Mouse (Mus musculus) lung, postnatal 0 days (tissue): ENCODE measurements around the gene Sgpp2. TPM values are rescaled to one million over a fixed set of nuclear protein-coding genes. Genes with fewer than 3 reads are reported as not detected.

Experiments
- ATAC-seq: fragments of 200-750 bp; cut with Nextera tagmentation; 2 replicates; pipeline ENCODE4 v1.8.0; 2017; ENCODE audit warnings: moderate library complexity
- DNase-seq: peaks from one replicate; pipeline ENCODE4 v3.0.0-alpha.2; 2016; ENCODE audit warnings: low spot score
- H3K27ac ChIP-seq: fragments of 300-500 bp; sonication (generic); 2 replicates; pipeline ENCODE4 v1.5.1; 2014; ENCODE audit warnings: antibody characterized with exemption, mild to moderate bottlenecking, low read length, mixed read lengths
- H3K27me3 ChIP-seq: fragments of 300-500 bp; sonication (generic); replicated peaks from 2 replicates; pipeline ENCODE4 v1.6.1; 2014; ENCODE audit warnings: low read length, mixed read lengths; ENCODE audit not compliant: insufficient read depth
- H3K36me3 ChIP-seq: fragments of 300-500 bp; sonication (generic); 2 replicates; pipeline ENCODE4 v1.6.1; 2014; ENCODE audit warnings: low read length, mixed read lengths; ENCODE audit not compliant: insufficient read depth
- H3K4me1 ChIP-seq: fragments of 300-500 bp; sonication (generic); 2 replicates; pipeline ENCODE4 v1.6.1; 2014; ENCODE audit warnings: antibody characterized with exemption, low read depth, low read length, mixed read lengths; ENCODE audit not compliant: insufficient read depth
- H3K4me2 ChIP-seq: fragments of 300-500 bp; sonication (generic); replicated peaks from 2 replicates; pipeline ENCODE4 v1.6.1; 2014; ENCODE audit warnings: low read depth, mild to moderate bottlenecking, low read length, moderate library complexity, mixed read lengths
- H3K4me3 ChIP-seq: fragments of 300-500 bp; sonication (generic); 2 replicates; pipeline ENCODE4 v1.5.1; 2014; ENCODE audit warnings: low read depth, low read length
- H3K9ac ChIP-seq: fragments of 300-500 bp; sonication (generic); replicated peaks from 2 replicates; pipeline ENCODE4 v1.6.1; 2014; ENCODE audit warnings: low read depth, mild to moderate bottlenecking
- H3K9me3 ChIP-seq: fragments of 300-500 bp; sonication (generic); 2 replicates; pipeline ENCODE4 v1.6.1; 2016; ENCODE audit warnings: low read length, mixed read lengths
- CTCF ChIP-seq: IDR thresholded peaks from 2 replicates; pipeline ENCODE4 v1.5.1; 2016; ENCODE audit warnings: antibody characterized with exemption, mild to moderate bottlenecking
- EP300 ChIP-seq: IDR thresholded peaks from 2 replicates; pipeline ENCODE4 v1.6.1; 2016; ENCODE audit warnings: antibody characterized with exemption, mild to moderate bottlenecking, control low read depth
- WGBS: fragments of 180-500 bp; shearing (Covaris S2); extraction: QIAGEN DNeasy Blood & Tissue Kit; methylation state at CpG from one replicate; pipeline ENCODE4 v1.1.7; 2014; 5-methylcytosine and 5-hydroxymethylcytosine counted together
- polyA plus RNA-seq: library from polyadenylated mRNA; unstranded; fragments of >200 nt; fragmentation: Nextera tagmentation; extraction: Ambion mirVana; gene quantifications from 2 replicates; pipeline ENCODE4 v1.2.1, GENCODE M21; 2015

Sgpp2 gene
- polyA plus RNA-seq, 1 experiment from 2014 or later = 10.9 TPM

DNA sequence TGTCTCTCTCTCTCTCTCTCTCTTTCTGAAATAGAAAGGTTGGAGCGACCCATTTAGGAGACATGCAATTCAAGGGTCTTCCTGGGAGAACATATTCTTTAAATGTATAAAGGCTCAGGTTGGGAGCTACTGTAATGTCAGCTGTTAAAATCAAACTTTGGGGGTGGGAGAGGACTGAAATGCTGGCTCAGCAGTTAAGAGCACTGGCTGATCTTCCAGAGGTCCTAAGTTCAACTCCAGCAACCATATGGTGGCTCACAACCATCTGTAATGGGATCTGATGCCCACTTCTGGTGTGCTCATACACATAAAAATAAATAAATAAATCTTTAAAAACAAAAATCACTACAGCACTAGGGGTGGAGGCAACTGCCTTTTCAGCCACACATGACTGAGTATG lies 1.5 kb upstream of the Sgpp2 start:
- Histone ChIP-seq H3K9ac (no peak overlapping the region), H3K36me3 (no peaks in the 10 kb centered on the region), H3K4me2 (no peak overlapping the region), H3K27ac (no peak overlapping the region), H3K9me3 (no peaks in the 10 kb centered on the region), H3K27me3 (peaks cover 16% of the 10 kb centered on the region; the same call in 1 of the 2 replicates), H3K4me1 (peaks cover 8% of the 10 kb centered on the region; the same call in 1 of the 2 replicates), H3K4me3 (no peak overlapping the region)
- DNase-seq (no peak), ATAC-seq (no peak)
- 73% methylated on average over 1 of the region's 1 CpGs for WGBS
- TF ChIP-seq EP300 (no peak), CTCF (no peak)

DNA sequence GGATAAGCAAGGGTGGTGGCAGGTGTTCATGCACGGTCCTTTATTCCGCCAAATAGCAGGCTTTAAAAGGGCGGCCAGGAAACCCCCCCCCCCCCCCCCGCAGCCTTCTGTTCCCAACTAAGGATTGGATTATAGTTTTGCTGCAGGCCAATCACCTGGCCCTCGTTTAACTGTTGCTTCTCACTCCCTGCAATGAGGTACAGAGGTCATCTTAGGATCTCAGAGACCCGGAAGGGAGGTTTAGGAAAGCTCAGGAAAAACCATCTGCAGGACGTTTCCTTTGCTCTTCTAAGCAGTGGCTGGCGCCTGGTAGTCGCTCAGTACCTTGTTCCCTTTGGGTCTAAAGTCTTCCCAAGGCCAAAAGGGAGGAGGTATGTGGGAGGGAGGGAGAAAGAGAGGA lies 865 bp upstream of the Sgpp2 start:
- ATAC-seq = no peak

DNA sequence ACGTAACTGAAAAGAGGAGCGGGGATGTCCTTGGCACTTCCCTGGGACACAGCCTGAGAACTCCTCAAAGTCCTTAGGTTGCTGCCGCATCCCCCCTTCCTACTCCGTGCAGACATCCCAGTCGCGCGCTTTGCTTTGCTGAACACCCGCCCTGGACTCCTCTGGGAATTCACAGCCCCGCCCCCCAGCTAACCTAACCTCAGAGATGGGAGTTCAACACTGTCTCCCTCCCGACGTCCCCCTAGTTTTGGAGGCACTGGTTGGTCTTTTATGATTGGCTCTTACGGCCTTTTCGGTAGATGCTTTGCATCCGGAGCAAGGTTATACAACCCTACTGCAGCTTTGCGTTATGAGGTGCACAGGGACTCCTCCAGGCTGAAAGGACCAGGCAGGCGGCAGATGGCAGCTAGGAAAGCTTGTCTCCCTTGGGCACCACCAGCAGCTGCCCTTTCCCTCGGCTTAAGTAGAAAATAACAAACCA lies 756 bp downstream of the Sgpp2 start:
- WGBS = 3% methylated on average over 17 of the region's 17 CpGs
- DNase-seq = peak; percentile 6

More for the DNA sequence above, 865 bp upstream of the Sgpp2 start:
- H3K4me1 ChIP-seq = peaks cover 8% of the 10 kb centered on the region; the same call in 1 of the 2 replicates
- 3% methylated on average over 9 of the region's 9 CpGs for WGBS
- H3K36me3 ChIP-seq = no peaks in the 10 kb centered on the region
- no peak overlapping the region for H3K4me2 ChIP-seq
- no peak for DNase-seq
- no peak overlapping the region for H3K4me3 ChIP-seq
- TF ChIP-seq CTCF (no peak), EP300 (no peak)
- H3K27me3 ChIP-seq = peaks cover 16% of the 10 kb centered on the region; the same call in 1 of the 2 replicates
- no peaks in the 10 kb centered on the region for H3K9me3 ChIP-seq
- H3K27ac ChIP-seq = no peak overlapping the region
- no peak overlapping the region for H3K9ac ChIP-seq

DNA sequence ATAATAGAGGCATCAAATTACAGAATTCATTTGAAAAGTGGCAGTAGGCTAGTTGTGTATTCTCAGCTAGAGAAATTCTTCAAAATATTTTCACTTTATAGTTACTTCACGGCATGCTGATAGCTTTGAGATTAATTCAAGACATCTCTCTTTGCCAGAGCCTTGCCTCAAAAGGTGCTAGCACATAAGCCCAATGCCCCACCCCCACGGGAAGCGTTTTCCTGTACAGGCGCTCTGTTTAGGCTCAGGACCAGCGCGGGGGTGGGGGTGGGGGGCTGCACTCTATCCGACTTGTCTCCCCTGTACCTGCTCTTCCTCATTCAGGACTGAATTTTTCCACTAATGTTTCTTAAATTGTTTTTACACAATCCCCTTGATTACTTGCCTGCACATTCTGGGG lies 1.3 kb downstream of the Sgpp2 start:
- Histone ChIP-seq H3K9ac (no peak overlapping the region), H3K27ac (no peak overlapping the region), H3K9me3 (no peaks in the 10 kb centered on the region), H3K4me1 (peaks cover 8% of the 10 kb centered on the region; the same call in 1 of the 2 replicates), H3K27me3 (peaks cover 16% of the 10 kb centered on the region; the same call in 1 of the 2 replicates), H3K4me2 (peak overlapping the region; percentile 71), H3K4me3 (no peak overlapping the region), H3K36me3 (no peaks in the 10 kb centered on the region)
- no peak for TF ChIP-seq EP300
- no peak for TF ChIP-seq CTCF
- WGBS = 3% methylated on average over 7 of the region's 7 CpGs
- no peak for ATAC-seq
- DNase-seq = no peak

More for the DNA sequence above, 756 bp downstream of the Sgpp2 start:
- peak; percentile 24 for ATAC-seq
- no peak overlapping the region for H3K27ac ChIP-seq
- TF ChIP-seq EP300 (no peak), CTCF (no peak)
- peaks cover 16% of the 10 kb centered on the region; the same call in 1 of the 2 replicates for H3K27me3 ChIP-seq
- H3K36me3 ChIP-seq = no peaks in the 10 kb centered on the region
- H3K4me3 ChIP-seq = peak overlapping the region; percentile 44
- H3K4me2 ChIP-seq = peak overlapping the region; percentile 71
- peaks cover 8% of the 10 kb centered on the region; the same call in 1 of the 2 replicates for H3K4me1 ChIP-seq
- no peaks in the 10 kb centered on the region for H3K9me3 ChIP-seq
- no peak overlapping the region for H3K9ac ChIP-seq

DNA sequence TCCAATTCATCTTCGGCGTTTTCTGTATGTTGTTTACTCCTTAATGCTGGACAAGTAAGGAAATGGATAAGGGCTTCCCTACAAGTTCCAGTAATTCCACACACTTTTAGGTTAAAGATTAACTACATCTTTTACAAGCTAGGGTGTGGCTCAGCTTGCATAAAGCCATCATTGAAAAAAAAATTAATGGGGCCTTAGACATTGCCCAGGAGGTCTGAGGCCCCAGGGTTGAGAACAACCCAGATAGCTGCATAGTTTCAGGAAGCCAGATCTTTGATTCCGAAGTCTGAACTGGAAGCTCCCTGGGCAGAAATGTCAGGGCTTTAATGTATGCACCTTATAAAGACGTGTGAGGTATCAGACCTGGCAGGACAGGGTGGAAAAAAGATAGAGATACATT lies 2.8 kb downstream of the Sgpp2 start:
- H3K9ac ChIP-seq = no peak overlapping the region
- no peak overlapping the region for H3K4me2 ChIP-seq
- H3K27ac ChIP-seq = no peak overlapping the region
- peaks cover 16% of the 10 kb centered on the region; the same call in 1 of the 2 replicates for H3K27me3 ChIP-seq
- no peak for ATAC-seq
- no peak for TF ChIP-seq CTCF
- TF ChIP-seq EP300 = 0 out of 2 replicates have a peak, but pooled peaks have one; percentile 35
- H3K9me3 ChIP-seq = no peaks in the 10 kb centered on the region
- H3K4me1 ChIP-seq = peaks cover 8% of the 10 kb centered on the region; the same call in 1 of the 2 replicates
- H3K36me3 ChIP-seq = no peaks in the 10 kb centered on the region
- peak; percentile 45 for DNase-seq
- WGBS = 40% methylated on average over 4 of the region's 4 CpGs
- no peak overlapping the region for H3K4me3 ChIP-seq

DNA sequence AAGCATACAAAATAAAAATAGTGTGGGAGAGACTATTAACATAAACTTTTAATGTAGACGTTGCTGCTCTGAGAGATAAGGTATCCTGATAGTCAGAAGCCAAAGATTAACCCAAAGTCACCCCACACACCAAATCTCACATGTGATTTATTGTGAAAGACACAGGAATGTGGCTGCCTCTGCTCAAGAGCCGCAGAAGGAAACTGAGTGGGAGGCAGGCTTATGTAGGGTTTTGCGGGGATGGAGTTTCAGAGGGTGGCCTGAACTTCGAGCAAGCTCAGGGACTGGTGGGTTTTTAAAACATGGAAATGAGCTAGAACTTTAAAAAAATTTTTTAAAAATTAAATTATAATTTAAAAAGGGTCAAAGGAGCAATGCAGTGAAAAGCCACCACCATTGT lies 3.8 kb downstream of the Sgpp2 start:
- no peak for DNase-seq
- no peak for TF ChIP-seq EP300
- TF ChIP-seq CTCF = no peak
- WGBS = 50% methylated on average over 4 of the region's 4 CpGs
- Histone ChIP-seq H3K4me2 (no peak overlapping the region), H3K27me3 (0 out of 2 replicates have a peak, but pooled peaks cover 16% of the 10 kb centered on the region), H3K4me1 (peaks cover 8% of the 10 kb centered on the region; the same call in 1 of the 2 replicates), H3K9me3 (no peaks in the 10 kb centered on the region), H3K27ac (no peak overlapping the region), H3K36me3 (no peaks in the 10 kb centered on the region), H3K4me3 (no peak overlapping the region), H3K9ac (no peak overlapping the region)
- no peak for ATAC-seq
